Mouse (Mus musculus): ENCODE data around the gene Ctnnbl1. TPM values are rescaled to one million over a fixed set of nuclear protein-coding genes. Genes with fewer than 3 reads are reported as not detected.

Ctnnbl1 gene
- polyA plus RNA-seq, 1 experiment from 2014 or later: 55.2 TPM

GRCm38 (mm10) chr2:157808368-157808923 lies 71.2 kb downstream of the Ctnnbl1 start:
- peaks cover 25% of the 10 kb centered on the region for H3K4me1 ChIP-seq
- no peak overlapping the region for H3K27ac ChIP-seq (replicated peaks)
- H3K36me3 ChIP-seq: peaks cover 13% of the 10 kb centered on the region; the same call in 1 of the 2 replicates
- 51% methylated on average over 7 of the region's 7 CpGs for WGBS
- no peak overlapping the region for H3K9ac ChIP-seq
- no peak overlapping the region for H3K4me2 ChIP-seq (replicated peaks)
- no peaks in the 10 kb centered on the region for H3K9me3 ChIP-seq (replicated peaks)
- no peaks in the 10 kb centered on the region for H3K27me3 ChIP-seq
- H3K4me3 ChIP-seq (replicated peaks): no peak overlapping the region
- no peak for ATAC-seq (ENCODE audit: insufficient number of reproducible peaks, low FRiP score, low TSS enrichment, low read depth)

- H3K4me3 ChIP-seq (replicated peaks): no peak overlapping the region
- ATAC-seq (ENCODE audit: insufficient number of reproducible peaks, low FRiP score, low TSS enrichment, low read depth): no peak
- H3K27ac ChIP-seq (replicated peaks): no peak overlapping the region
- 88% methylated on average over 6 of the region's 6 CpGs for WGBS
- H3K4me2 ChIP-seq (replicated peaks): no peak overlapping the region
- peaks cover 21% of the 10 kb centered on the region for H3K4me1 ChIP-seq
- H3K9ac ChIP-seq: no peak overlapping the region
- H3K27me3 ChIP-seq: no peaks in the 10 kb centered on the region
- H3K9me3 ChIP-seq (replicated peaks): no peaks in the 10 kb centered on the region
- peaks cover 14% of the 10 kb centered on the region; the same call in 1 of the 2 replicates for H3K36me3 ChIP-seq
These were observed 72.1 kb downstream of the Ctnnbl1 start for GRCm38 (mm10) chr2:157809341-157809740.

GRCm38 (mm10) chr2:157810749-157811148 lies 73.5 kb downstream of the Ctnnbl1 start:
- no peak for ATAC-seq (ENCODE audit: insufficient number of reproducible peaks, low FRiP score, low TSS enrichment, low read depth)
- no peaks in the 10 kb centered on the region for H3K27me3 ChIP-seq
- no peak overlapping the region for H3K4me2 ChIP-seq (replicated peaks)
- 74% methylated on average over 1 of the region's 1 CpGs for WGBS
- H3K4me1 ChIP-seq: peaks cover 13% of the 10 kb centered on the region
- no peaks in the 10 kb centered on the region for H3K9me3 ChIP-seq (replicated peaks)
- no peak overlapping the region for H3K9ac ChIP-seq
- H3K4me3 ChIP-seq (replicated peaks): no peak overlapping the region
- H3K27ac ChIP-seq (replicated peaks): no peak overlapping the region
- H3K36me3 ChIP-seq: peaks cover 14% of the 10 kb centered on the region; the same call in 1 of the 2 replicates

GRCm38 (mm10) chr2:157813121-157813520 lies 75.9 kb downstream of the Ctnnbl1 start:
- Histone ChIP-seq H3K27me3 (no peaks in the 10 kb centered on the region), H3K36me3 (peaks cover 16% of the 10 kb centered on the region; the same call in 1 of the 2 replicates), H3K4me3 (replicated peaks) (no peak overlapping the region), H3K27ac (replicated peaks) (no peak overlapping the region), H3K4me2 (replicated peaks) (no peak overlapping the region), H3K4me1 (peaks cover 3% of the 10 kb centered on the region; the same call in 1 of the 2 replicates), H3K9ac (no peak overlapping the region), H3K9me3 (replicated peaks) (no peaks in the 10 kb centered on the region)
- 89% methylated on average over 4 of the region's 4 CpGs for WGBS
- ATAC-seq (ENCODE audit: insufficient number of reproducible peaks, low FRiP score, low TSS enrichment, low read depth): no peak

GRCm38 (mm10) chr2:157814116-157814964 lies 77.1 kb downstream of the Ctnnbl1 start:
- Histone ChIP-seq H3K9me3 (replicated peaks) (no peaks in the 10 kb centered on the region), H3K9ac (no peak overlapping the region), H3K4me2 (replicated peaks) (no peak overlapping the region), H3K27ac (replicated peaks) (no peak overlapping the region), H3K4me1 (peaks cover 9% of the 10 kb centered on the region; the same call in 1 of the 2 replicates), H3K4me3 (replicated peaks) (no peak overlapping the region), H3K36me3 (peaks cover 17% of the 10 kb centered on the region; the same call in 1 of the 2 replicates), H3K27me3 (no peaks in the 10 kb centered on the region)
- 59% methylated on average over 11 of the region's 11 CpGs for WGBS
- ATAC-seq (ENCODE audit: insufficient number of reproducible peaks, low FRiP score, low TSS enrichment, low read depth): no peak

GRCm38 (mm10) chr2:157814965-157815283 lies 77.7 kb downstream of the Ctnnbl1 start:
- Histone ChIP-seq H3K27ac (replicated peaks) (no peak overlapping the region), H3K27me3 (no peaks in the 10 kb centered on the region), H3K9me3 (replicated peaks) (no peaks in the 10 kb centered on the region), H3K4me2 (replicated peaks) (no peak overlapping the region), H3K9ac (no peak overlapping the region), H3K36me3 (peaks cover 22% of the 10 kb centered on the region; the same call in 1 of the 2 replicates), H3K4me1 (peaks cover 9% of the 10 kb centered on the region; the same call in 1 of the 2 replicates), H3K4me3 (replicated peaks) (no peak overlapping the region)
- ATAC-seq (ENCODE audit: insufficient number of reproducible peaks, low FRiP score, low TSS enrichment, low read depth): no peak
- 89% methylated on average over 2 of the region's 2 CpGs for WGBS

GRCm38 (mm10) chr2:157817672-157818071 lies 80.5 kb downstream of the Ctnnbl1 start:
- no peak overlapping the region for H3K27ac ChIP-seq (replicated peaks)
- peaks cover 9% of the 10 kb centered on the region; the same call in 1 of the 2 replicates for H3K4me1 ChIP-seq
- ATAC-seq (ENCODE audit: insufficient number of reproducible peaks, low FRiP score, low TSS enrichment, low read depth): no peak
- H3K9ac ChIP-seq: no peak overlapping the region
- no peak overlapping the region for H3K4me2 ChIP-seq (replicated peaks)
- no peaks in the 10 kb centered on the region for H3K27me3 ChIP-seq
- WGBS: 82% methylated on average over 9 of the region's 9 CpGs
- H3K4me3 ChIP-seq (replicated peaks): no peak overlapping the region
- no peaks in the 10 kb centered on the region for H3K9me3 ChIP-seq (replicated peaks)
- peaks cover 14% of the 10 kb centered on the region; the same call in 1 of the 2 replicates for H3K36me3 ChIP-seq

GRCm38 (mm10) chr2:157818576-157819320 lies 81.5 kb downstream of the Ctnnbl1 start:
- Histone ChIP-seq H3K36me3 (peaks cover 8% of the 10 kb centered on the region; the same call in 1 of the 2 replicates), H3K4me3 (replicated peaks) (no peak overlapping the region), H3K27ac (replicated peaks) (no peak overlapping the region), H3K9ac (no peak overlapping the region), H3K27me3 (no peaks in the 10 kb centered on the region), H3K9me3 (replicated peaks) (no peaks in the 10 kb centered on the region), H3K4me2 (replicated peaks) (no peak overlapping the region), H3K4me1 (peaks cover 9% of the 10 kb centered on the region; the same call in 1 of the 2 replicates)
- WGBS: 69% methylated on average over 15 of the region's 15 CpGs
- ATAC-seq (ENCODE audit: insufficient number of reproducible peaks, low FRiP score, low TSS enrichment, low read depth): no peak

- WGBS: 89% methylated on average over 12 of the region's 12 CpGs
- no peak overlapping the region for H3K4me2 ChIP-seq (replicated peaks)
- no peaks in the 10 kb centered on the region for H3K27me3 ChIP-seq
- no peak overlapping the region for H3K27ac ChIP-seq (replicated peaks)
- no peak overlapping the region for H3K9ac ChIP-seq
- H3K36me3 ChIP-seq: peaks cover 8% of the 10 kb centered on the region; the same call in 1 of the 2 replicates
- ATAC-seq (ENCODE audit: insufficient number of reproducible peaks, low FRiP score, low TSS enrichment, low read depth): no peak
- H3K4me3 ChIP-seq (replicated peaks): no peak overlapping the region
- no peaks in the 10 kb centered on the region for H3K9me3 ChIP-seq (replicated peaks)
- H3K4me1 ChIP-seq: peaks cover 9% of the 10 kb centered on the region; the same call in 1 of the 2 replicates
These were observed 82.2 kb downstream of the Ctnnbl1 start for GRCm38 (mm10) chr2:157819401-157819800.

GRCm38 (mm10) chr2:157821259-157821658 lies 84.1 kb downstream of the Ctnnbl1 start:
- H3K4me2 ChIP-seq (replicated peaks): no peak overlapping the region
- no peak for ATAC-seq (ENCODE audit: insufficient number of reproducible peaks, low FRiP score, low TSS enrichment, low read depth)
- WGBS: 54% methylated on average over 4 of the region's 4 CpGs

GRCm38 (mm10) chr2:157823456-157823855 lies 86.3 kb downstream of the Ctnnbl1 start:
- no peak overlapping the region for H3K9ac ChIP-seq
- H3K4me2 ChIP-seq (replicated peaks): no peak overlapping the region
- H3K27ac ChIP-seq (replicated peaks): no peak overlapping the region
- no peak overlapping the region for H3K4me3 ChIP-seq (replicated peaks)
- no peaks in the 10 kb centered on the region for H3K9me3 ChIP-seq (replicated peaks)
- 76% methylated on average over 3 of the region's 3 CpGs for WGBS
- no peak for ATAC-seq (ENCODE audit: insufficient number of reproducible peaks, low FRiP score, low TSS enrichment, low read depth)
- peaks cover 8% of the 10 kb centered on the region; the same call in 1 of the 2 replicates for H3K4me1 ChIP-seq
- H3K27me3 ChIP-seq: no peaks in the 10 kb centered on the region
- peaks cover 5% of the 10 kb centered on the region; the same call in 1 of the 2 replicates for H3K36me3 ChIP-seq

More at GRCm38 (mm10) chr2:157821259-157821658, 84.1 kb downstream of the Ctnnbl1 start:
- Histone ChIP-seq H3K9ac (no peak overlapping the region), H3K27ac (replicated peaks) (no peak overlapping the region), H3K4me3 (replicated peaks) (no peak overlapping the region), H3K36me3 (peaks cover 8% of the 10 kb centered on the region; the same call in 1 of the 2 replicates), H3K27me3 (no peaks in the 10 kb centered on the region), H3K4me1 (peaks cover 9% of the 10 kb centered on the region; the same call in 1 of the 2 replicates), H3K9me3 (replicated peaks) (no peaks in the 10 kb centered on the region)

Measured in embryonic facial prominence, embryonic 15.5 days (tissue).